In genomic region chr13:31101051-31101450, GRCm38 (mm10) we compare ENCODE assay signal across 22 mouse cellular contexts.
A peak's percentile ranks its signal among the peaks of the same experiment; 100 is the strongest.
DNase-seq lines count a peak whose midpoint lies in the region; ATAC-seq and TF ChIP-seq lines count a peak whose summit lies in the region.
"Had no signal": no experiment of that assay in that cellular context is flagged by ENCODE, and none has a peak within 500 bp of the region (broad histone marks: within the 10 kb centered on the region; RNA-seq: fewer than 3 reads in every experiment).

No protein-coding gene starts in this region.

- peak; percentile 61 for DNase-seq in kidney, postnatal 0 days (ENCODE audit: low spot score)
- no peak for DNase-seq in kidney, postnatal 14 days
- DNase-seq in lung, embryonic 14.5 days: peak; percentile 74
- DNase-seq in lung, postnatal 10 days: no peak
- no peak for DNase-seq in lung, postnatal 4 days
- no peak for DNase-seq in lung, adult 2 months
- DNase-seq: adrenal gland, adult 2 months; adrenal gland, adult 8-10 months; adrenal gland, postnatal 10 days; adrenal gland, postnatal 14 days; adrenal gland, postnatal 25 days; adrenal gland, postnatal 36 days; B cell, adult 2 months; cerebellum, adult 11 months; cerebellum, adult 11-12 months had no signal

- ATAC-seq in kidney, postnatal 0 days (replicated peaks; ENCODE audit: low FRiP score, low read depth): no peak
- ATAC-seq in lung, embryonic 14.5 days (ENCODE audit: insufficient read depth): no peak
- peak; percentile 57; the same call in 1 of the 2 replicates for ATAC-seq in lung, embryonic 15.5 days (ENCODE audit: borderline replicate concordance, extremely low read depth, low FRiP score, low TSS enrichment)
- ATAC-seq in lung, embryonic 16.5 days (ENCODE audit: low read depth): peak; percentile 67
- ATAC-seq: activated CD4-positive, CD25-positive, alpha-beta regulatory T cell, adult 4 months; CD4-positive, CD25-positive, alpha-beta regulatory T cell, adult 4 months; Patski had no signal

- WGBS in kidney, postnatal 0 days: 49% methylated on average over 2 of the region's 2 CpGs
- WGBS in lung, embryonic 14.5 days: 46% methylated on average over 2 of the region's 2 CpGs
- WGBS in lung, embryonic 15.5 days: 43% methylated on average over 2 of the region's 2 CpGs
- WGBS in lung, embryonic 16.5 days: 39% methylated on average over 2 of the region's 2 CpGs
- WGBS in lung, adult 2 months: 61% methylated on average over 2 of the region's 2 CpGs

- no peak overlapping the region for H3K27ac ChIP-seq in kidney, postnatal 0 days
- H3K27ac ChIP-seq in lung, embryonic 14.5 days (ENCODE audit: low read depth): no peak overlapping the region
- no peak overlapping the region for H3K27ac ChIP-seq in lung, embryonic 15.5 days
- H3K27ac ChIP-seq in lung, embryonic 16.5 days (ENCODE audit: low read length): no peak overlapping the region

- no peaks in the 10 kb centered on the region for H3K4me1 ChIP-seq in kidney, postnatal 0 days (replicated peaks; ENCODE audit: insufficient read depth, low read length)
- H3K4me1 ChIP-seq in lung, embryonic 14.5 days (ENCODE audit: insufficient read depth): no peaks in the 10 kb centered on the region
- H3K4me1 ChIP-seq in lung, embryonic 15.5 days: 0 out of 2 replicates have a peak, but pooled peaks cover 2% of the 10 kb centered on the region
- no peaks in the 10 kb centered on the region for H3K4me1 ChIP-seq in lung, embryonic 16.5 days (replicated peaks; ENCODE audit: control insufficient read depth, insufficient read depth, low read length)
- H3K4me1 ChIP-seq in lung, adult 2 months (ENCODE audit: control insufficient read depth, insufficient read depth, low read length): no peaks in the 10 kb centered on the region

- no peaks in the 10 kb centered on the region for H3K27me3 ChIP-seq in kidney, postnatal 0 days (ENCODE audit: insufficient read depth, low read length)
- H3K27me3 ChIP-seq in lung, embryonic 14.5 days (ENCODE audit: insufficient read depth, low read length): no peaks in the 10 kb centered on the region
- H3K27me3 ChIP-seq in lung, embryonic 15.5 days: no peaks in the 10 kb centered on the region
- H3K27me3 ChIP-seq in lung, embryonic 16.5 days (ENCODE audit: control insufficient read depth, insufficient read depth, low read depth, low read length): no peaks in the 10 kb centered on the region
- H3K27me3 ChIP-seq: CH12.LX had no signal

- H3K4me3 ChIP-seq in kidney, postnatal 0 days (replicated peaks; ENCODE audit: low read depth, low read length): no peak overlapping the region
- no peak overlapping the region for H3K4me3 ChIP-seq in lung, embryonic 14.5 days (ENCODE audit: low read depth, low read length)
- no peak overlapping the region for H3K4me3 ChIP-seq in lung, embryonic 15.5 days
- no peak overlapping the region for H3K4me3 ChIP-seq in lung, embryonic 16.5 days (ENCODE audit: low read length)
- no peak overlapping the region for H3K4me3 ChIP-seq in lung, adult 2 months (replicated peaks; ENCODE audit: extremely low read depth, low read depth, low read length)

- TF ChIP-seq POLR2A in lung, adult 2 months (IDR thresholded peaks at IDR 0.05; ENCODE audit: borderline replicate concordance, extremely low read depth, low read depth, low read length): no peak

- H3K9me3 ChIP-seq in kidney, postnatal 0 days (replicated peaks; ENCODE audit: low read length): no peaks in the 10 kb centered on the region
- H3K9me3 ChIP-seq in lung, embryonic 14.5 days (ENCODE audit: low read depth, low read length): no peaks in the 10 kb centered on the region
- no peaks in the 10 kb centered on the region for H3K9me3 ChIP-seq in lung, embryonic 15.5 days
- no peaks in the 10 kb centered on the region for H3K9me3 ChIP-seq in lung, embryonic 16.5 days (ENCODE audit: control insufficient read depth, low read length)
- H3K9me3 ChIP-seq: G1E had no signal

- no peaks in the 10 kb centered on the region for H3K36me3 ChIP-seq in kidney, postnatal 0 days (ENCODE audit: insufficient read depth, low read length)
- no peaks in the 10 kb centered on the region for H3K36me3 ChIP-seq in lung, embryonic 14.5 days (ENCODE audit: insufficient read depth)
- H3K36me3 ChIP-seq in lung, embryonic 15.5 days: no peaks in the 10 kb centered on the region
- H3K36me3 ChIP-seq in lung, embryonic 16.5 days (ENCODE audit: control insufficient read depth, insufficient read depth, low read length): no peaks in the 10 kb centered on the region
- H3K36me3 ChIP-seq: G1E had no signal

- no peak overlapping the region for H3K4me2 ChIP-seq in kidney, postnatal 0 days (ENCODE audit: low read length)
- H3K4me2 ChIP-seq in lung, embryonic 14.5 days: no peak overlapping the region
- H3K4me2 ChIP-seq in lung, embryonic 15.5 days: no peak overlapping the region
- H3K4me2 ChIP-seq in lung, embryonic 16.5 days (ENCODE audit: low read depth, low read length): no peak overlapping the region

- TF ChIP-seq CTCF in kidney, postnatal 0 days (IDR thresholded peaks at IDR 0.05; ENCODE audit: low read depth): no peak
- no peak for TF ChIP-seq CTCF in lung, embryonic 14.5 days (IDR thresholded peaks at IDR 0.05; ENCODE audit: low read depth)
- no peak for TF ChIP-seq CTCF in lung, adult 2 months (IDR thresholded peaks at IDR 0.05; ENCODE audit: insufficient read depth, low read length)

- H3K9ac ChIP-seq in kidney, postnatal 0 days (ENCODE audit: low read depth, low read length): no peak overlapping the region
- H3K9ac ChIP-seq in lung, embryonic 14.5 days: no peak overlapping the region
- no peak overlapping the region for H3K9ac ChIP-seq in lung, embryonic 15.5 days
- H3K9ac ChIP-seq in lung, embryonic 16.5 days (ENCODE audit: low read length): no peak overlapping the region

Comparison
In these comparisons a context has a peak if more than half of its experiments do, and no peak if none do; other contexts are left out.
1. ATAC-seq: peak in lung, embryonic 15.5 days (single experiment) and lung, embryonic 16.5 days (single experiment); none in kidney, postnatal 0 days (single experiment) and lung, embryonic 14.5 days (single experiment).
2. DNase-seq: peak in kidney, postnatal 0 days (single experiment) and lung, embryonic 14.5 days (single experiment); none in kidney, postnatal 14 days (single experiment), lung, postnatal 10 days (single experiment), lung, postnatal 4 days (0 of 2) and lung, adult 2 months (single experiment).